Comparison of ENCODE assay signal across 30 mouse cellular contexts in the genomic region with DNA sequence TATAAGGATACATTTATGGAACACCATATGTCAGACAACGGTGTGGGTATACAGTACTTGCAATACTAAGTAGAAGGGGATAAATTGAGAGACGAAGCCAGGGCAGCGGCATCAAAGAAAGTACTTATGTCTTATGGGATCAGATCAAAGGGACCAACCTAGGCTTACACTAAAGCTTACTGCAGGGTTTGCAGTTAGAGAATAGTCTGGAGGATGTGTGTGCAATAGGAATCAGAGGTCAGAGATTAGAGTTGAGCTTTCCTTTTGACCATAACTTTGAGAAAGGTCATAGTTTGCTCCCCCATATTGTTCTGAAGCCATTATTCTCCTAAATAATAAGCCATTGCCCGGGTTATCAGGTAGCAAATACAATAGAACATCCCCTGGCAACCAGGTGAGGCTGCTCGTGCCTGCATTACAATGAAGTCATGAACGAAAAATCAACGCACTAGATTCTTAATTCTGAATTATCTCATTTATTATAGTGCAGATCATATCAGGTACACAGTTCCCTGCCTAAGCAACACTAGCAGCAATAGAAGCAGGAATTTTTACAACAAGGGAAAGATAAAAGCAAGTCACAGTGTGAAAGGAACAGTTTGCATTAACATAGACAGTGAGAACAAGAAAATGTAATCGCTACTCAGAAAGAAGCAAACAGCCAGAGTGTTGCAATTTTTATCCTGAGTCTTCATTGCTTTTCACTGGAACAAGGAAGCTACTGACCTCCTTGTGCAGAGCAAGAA. TPM values are rescaled to one million over a fixed set of nuclear protein-coding genes. Genes with fewer than 3 reads are reported as not detected.
DNase-seq lines count a peak whose midpoint lies in the region; ATAC-seq lines count a peak whose summit lies in the region.
"Had no signal": no experiment of that assay in that cellular context is flagged by ENCODE, and none has a peak within 500 bp of the region (broad histone marks: within the 10 kb centered on the region; RNA-seq: fewer than 3 reads in every experiment).

No protein-coding gene starts in this region.

- WGBS in forebrain, embryonic 12.5 days, result 81% methylated on average over 8 of the region's 8 CpGs
- 75% methylated on average over 8 of the region's 8 CpGs for WGBS in forebrain, embryonic 15.5 days
- 80% methylated on average over 8 of the region's 8 CpGs for WGBS in midbrain, embryonic 14.5 days
- WGBS in midbrain, embryonic 10.5 days, result 89% methylated on average over 8 of the region's 8 CpGs
- WGBS in intestine, embryonic 16.5 days, result 63% methylated on average over 8 of the region's 8 CpGs
- WGBS in heart, embryonic 10.5 days, result 89% methylated on average over 8 of the region's 8 CpGs

- no peaks in the 10 kb centered on the region for H3K9me3 ChIP-seq in forebrain, embryonic 12.5 days
- H3K9me3 ChIP-seq in forebrain, embryonic 15.5 days, result no peaks in the 10 kb centered on the region
- no peaks in the 10 kb centered on the region for H3K9me3 ChIP-seq in midbrain, embryonic 14.5 days (ENCODE audit: control insufficient read depth, low read length)
- H3K9me3 ChIP-seq in midbrain, embryonic 10.5 days (replicated peaks), result no peaks in the 10 kb centered on the region
- no peaks in the 10 kb centered on the region for H3K9me3 ChIP-seq in intestine, embryonic 16.5 days (ENCODE audit: control insufficient read depth, low read length)
- H3K9me3 ChIP-seq in heart, embryonic 10.5 days, result no peaks in the 10 kb centered on the region
- H3K9me3 ChIP-seq: embryonic facial prominence, embryonic 13.5 days; embryonic facial prominence, embryonic 15.5 days; forebrain, embryonic 10.5 days had no signal

- no peaks in the 10 kb centered on the region for H3K27me3 ChIP-seq in forebrain, embryonic 12.5 days
- H3K27me3 ChIP-seq in forebrain, embryonic 15.5 days, result no peaks in the 10 kb centered on the region
- H3K27me3 ChIP-seq in midbrain, embryonic 14.5 days (ENCODE audit: control insufficient read depth, insufficient read depth, low read length), result no peaks in the 10 kb centered on the region
- H3K27me3 ChIP-seq in midbrain, embryonic 10.5 days (ENCODE audit: low read depth, poor library complexity, severe bottlenecking), result no peaks in the 10 kb centered on the region
- H3K27me3 ChIP-seq in intestine, embryonic 16.5 days (replicated peaks; ENCODE audit: control insufficient read depth, insufficient read depth, low read length), result no peaks in the 10 kb centered on the region
- H3K27me3 ChIP-seq in heart, embryonic 10.5 days (ENCODE audit: insufficient read depth, poor library complexity, severe bottlenecking), result no peaks in the 10 kb centered on the region
- H3K27me3 ChIP-seq: CH12.LX; embryonic facial prominence, embryonic 13.5 days; embryonic facial prominence, embryonic 15.5 days; Patski had no signal

- ATAC-seq in forebrain, embryonic 12.5 days (ENCODE audit: low FRiP score), result 0 out of 2 replicates have a peak, but pooled peaks have one; percentile 3
- no peak for ATAC-seq in forebrain, embryonic 15.5 days (replicated peaks)
- no peak for ATAC-seq in midbrain, embryonic 14.5 days (ENCODE audit: low FRiP score, low TSS enrichment)
- peak; percentile 84 for ATAC-seq in intestine, embryonic 16.5 days
- ATAC-seq: activated CD4-positive, CD25-positive, alpha-beta regulatory T cell, adult 4 months; CD4-positive, CD25-positive, alpha-beta regulatory T cell, adult 4 months; forebrain, embryonic 16.5 days; Patski had no signal

- no peak overlapping the region for H3K4me3 ChIP-seq in forebrain, embryonic 12.5 days (replicated peaks)
- no peak overlapping the region for H3K4me3 ChIP-seq in forebrain, embryonic 15.5 days
- no peak overlapping the region for H3K4me3 ChIP-seq in midbrain, embryonic 14.5 days (replicated peaks; ENCODE audit: low read depth, low read length)
- H3K4me3 ChIP-seq in midbrain, embryonic 10.5 days, result no peak overlapping the region
- no peak overlapping the region for H3K4me3 ChIP-seq in intestine, embryonic 16.5 days (ENCODE audit: low read length)
- no peak overlapping the region for H3K4me3 ChIP-seq in heart, embryonic 10.5 days
- H3K4me3 ChIP-seq: embryonic facial prominence, embryonic 13.5 days; embryonic facial prominence, embryonic 15.5 days; erythroblast, embryonic 14.5 days; forebrain, embryonic 10.5 days had no signal

- no peaks in the 10 kb centered on the region for H3K4me1 ChIP-seq in forebrain, embryonic 12.5 days
- no peaks in the 10 kb centered on the region for H3K4me1 ChIP-seq in forebrain, embryonic 15.5 days
- H3K4me1 ChIP-seq in midbrain, embryonic 14.5 days (ENCODE audit: control insufficient read depth, insufficient read depth, low read length), result no peaks in the 10 kb centered on the region
- no peaks in the 10 kb centered on the region for H3K4me1 ChIP-seq in midbrain, embryonic 10.5 days
- peaks cover 6% of the 10 kb centered on the region; the same call in 1 of the 2 replicates for H3K4me1 ChIP-seq in intestine, embryonic 16.5 days (ENCODE audit: control insufficient read depth, insufficient read depth, low read length)
- no peaks in the 10 kb centered on the region for H3K4me1 ChIP-seq in heart, embryonic 10.5 days
- H3K4me1 ChIP-seq: embryonic facial prominence, embryonic 13.5 days; embryonic facial prominence, embryonic 15.5 days had no signal

- DNase-seq in midbrain, embryonic 14.5 days, result peak; percentile 15
- DNase-seq in midbrain, embryonic 10.5 days (ENCODE audit: low spot score), result no peak
- no peak for DNase-seq in urinary bladder, adult 2 months (ENCODE audit: low spot score)
- DNase-seq in heart, embryonic 10.5 days (ENCODE audit: low spot score), result no peak
- DNase-seq: adrenal gland, adult 8-10 months; adrenal gland, postnatal 14 days; adrenal gland, postnatal 36 days; B cell, adult 2 months; cerebellum, adult 11 months; cerebellum, adult 18-20 months; cerebellum, adult 8-10 months; cerebellum, adult 9-11 months; cerebellum, postnatal 14 days; cerebellum, postnatal 36 days; embryo, embryonic 11 days had no signal

- H3K9ac ChIP-seq in forebrain, embryonic 12.5 days, result no peak overlapping the region
- no peak overlapping the region for H3K9ac ChIP-seq in forebrain, embryonic 15.5 days (replicated peaks)
- H3K9ac ChIP-seq in midbrain, embryonic 14.5 days (replicated peaks; ENCODE audit: low read length), result no peak overlapping the region
- no peak overlapping the region for H3K9ac ChIP-seq in intestine, embryonic 16.5 days (ENCODE audit: low read depth, low read length)
- H3K9ac ChIP-seq: embryonic facial prominence, embryonic 13.5 days; embryonic facial prominence, embryonic 15.5 days had no signal

- H3K27ac ChIP-seq in forebrain, embryonic 12.5 days, result no peak overlapping the region
- no peak overlapping the region for H3K27ac ChIP-seq in forebrain, embryonic 15.5 days (replicated peaks)
- H3K27ac ChIP-seq in midbrain, embryonic 14.5 days (replicated peaks; ENCODE audit: low read depth, low read length), result no peak overlapping the region
- H3K27ac ChIP-seq in midbrain, embryonic 10.5 days (replicated peaks), result no peak overlapping the region
- H3K27ac ChIP-seq in intestine, embryonic 16.5 days (ENCODE audit: low read length), result peak overlapping the region; percentile 69
- H3K27ac ChIP-seq in heart, embryonic 10.5 days, result no peak overlapping the region
- H3K27ac ChIP-seq: embryonic facial prominence, embryonic 13.5 days; embryonic facial prominence, embryonic 15.5 days; forebrain, embryonic 10.5 days had no signal

- H3K4me2 ChIP-seq in forebrain, embryonic 12.5 days, result no peak overlapping the region
- no peak overlapping the region for H3K4me2 ChIP-seq in forebrain, embryonic 15.5 days (replicated peaks)
- H3K4me2 ChIP-seq in midbrain, embryonic 14.5 days (ENCODE audit: low read length), result no peak overlapping the region
- peak overlapping the region; percentile 20; the same call in 1 of the 2 replicates for H3K4me2 ChIP-seq in intestine, embryonic 16.5 days (ENCODE audit: low read depth, low read length)
- H3K4me2 ChIP-seq: embryonic facial prominence, embryonic 13.5 days; embryonic facial prominence, embryonic 15.5 days had no signal

- no peaks in the 10 kb centered on the region for H3K36me3 ChIP-seq in forebrain, embryonic 12.5 days (replicated peaks)
- H3K36me3 ChIP-seq in forebrain, embryonic 15.5 days, result no peaks in the 10 kb centered on the region
- H3K36me3 ChIP-seq in midbrain, embryonic 14.5 days (ENCODE audit: control insufficient read depth, insufficient read depth, low read length), result no peaks in the 10 kb centered on the region
- no peaks in the 10 kb centered on the region for H3K36me3 ChIP-seq in midbrain, embryonic 10.5 days
- H3K36me3 ChIP-seq in intestine, embryonic 16.5 days (ENCODE audit: control insufficient read depth, insufficient read depth, low read length), result no peaks in the 10 kb centered on the region
- H3K36me3 ChIP-seq in heart, embryonic 10.5 days, result no peaks in the 10 kb centered on the region
- H3K36me3 ChIP-seq: embryonic facial prominence, embryonic 13.5 days; embryonic facial prominence, embryonic 15.5 days; forebrain, embryonic 10.5 days; G1E had no signal

RNA-seq across cellular contexts. Expression of a gene that starts 1.1 kb away (rescaled TPM):
- polyA plus RNA-seq in forebrain, embryonic 12.5 days (2016; fragmentation: Nextera tagmentation; extraction: Ambion mirVana), result not detected in 2 replicates
- not detected in 2 replicates for polyA plus RNA-seq in forebrain, embryonic 15.5 days (2015; fragmentation: Nextera tagmentation; extraction: Ambion mirVana)
- not detected in 2 replicates for polyA plus RNA-seq in midbrain, embryonic 14.5 days (2014; fragmentation: Nextera tagmentation; extraction: Ambion mirVana)
- polyA plus RNA-seq in midbrain, embryonic 10.5 days (2016; fragmentation: Nextera tagmentation; extraction: Ambion mirVana), result not detected in 2 replicates
- polyA plus RNA-seq in intestine, embryonic 16.5 days (2015; fragmentation: Nextera tagmentation; extraction: Ambion mirVana), result 0.28 TPM in 1 of 2 replicates, not detected in the other
- polyA plus RNA-seq in urinary bladder, adult 2 months (2012; rRNA removed), result not detected in 2 replicates
- polyA plus RNA-seq in heart, embryonic 10.5 days (2016; fragmentation: Nextera tagmentation; extraction: Ambion mirVana), result not detected in 2 replicates
- polyA plus RNA-seq: activated CD4-positive, CD25-positive, alpha-beta regulatory T cell, adult 4 months; brain, embryonic 14.5 days; CD4-positive, CD25-positive, alpha-beta regulatory T cell, adult 4 months; embryonic facial prominence, embryonic 11.5 days; embryonic facial prominence, embryonic 13.5 days; erythroblast, embryonic 14.5 days; forebrain, embryonic 10.5 days; forebrain, embryonic 16.5 days; G1E; Patski had no signal

RNA-seq across cellular contexts. Expression of a gene that starts 19.1 kb away (rescaled TPM):
- not detected in 2 replicates for polyA plus RNA-seq in forebrain, embryonic 12.5 days (2016; fragmentation: Nextera tagmentation; extraction: Ambion mirVana)
- not detected in 2 replicates for polyA plus RNA-seq in forebrain, embryonic 15.5 days (2015; fragmentation: Nextera tagmentation; extraction: Ambion mirVana)
- not detected in 2 replicates for polyA plus RNA-seq in midbrain, embryonic 14.5 days (2014; fragmentation: Nextera tagmentation; extraction: Ambion mirVana)
- polyA plus RNA-seq in midbrain, embryonic 10.5 days (2016; fragmentation: Nextera tagmentation; extraction: Ambion mirVana), result not detected in 2 replicates
- polyA plus RNA-seq in intestine, embryonic 16.5 days (2015; fragmentation: Nextera tagmentation; extraction: Ambion mirVana), result not detected in 2 replicates
- not detected in 2 replicates for polyA plus RNA-seq in urinary bladder, adult 2 months (2012; rRNA removed)
- not detected in 2 replicates for polyA plus RNA-seq in heart, embryonic 10.5 days (2016; fragmentation: Nextera tagmentation; extraction: Ambion mirVana)
- polyA plus RNA-seq: activated CD4-positive, CD25-positive, alpha-beta regulatory T cell, adult 4 months; brain, embryonic 14.5 days; CD4-positive, CD25-positive, alpha-beta regulatory T cell, adult 4 months; embryonic facial prominence, embryonic 11.5 days; embryonic facial prominence, embryonic 13.5 days; embryonic facial prominence, embryonic 15.5 days; erythroblast, embryonic 14.5 days; forebrain, embryonic 10.5 days; forebrain, embryonic 16.5 days; G1E; Patski had no signal

RNA-seq across cellular contexts. Expression of a gene that starts 24.9 kb away (rescaled TPM):
- not detected in 2 replicates for polyA plus RNA-seq in forebrain, embryonic 12.5 days (2016; fragmentation: Nextera tagmentation; extraction: Ambion mirVana)
- polyA plus RNA-seq in forebrain, embryonic 15.5 days (2015; fragmentation: Nextera tagmentation; extraction: Ambion mirVana), result not detected in 2 replicates
- polyA plus RNA-seq in midbrain, embryonic 14.5 days (2014; fragmentation: Nextera tagmentation; extraction: Ambion mirVana), result not detected in 2 replicates
- not detected in 2 replicates for polyA plus RNA-seq in midbrain, embryonic 10.5 days (2016; fragmentation: Nextera tagmentation; extraction: Ambion mirVana)
- not detected in 2 replicates for polyA plus RNA-seq in intestine, embryonic 16.5 days (2015; fragmentation: Nextera tagmentation; extraction: Ambion mirVana)
- polyA plus RNA-seq in urinary bladder, adult 2 months (2012; rRNA removed), result not detected in 2 replicates
- polyA plus RNA-seq in heart, embryonic 10.5 days (2016; fragmentation: Nextera tagmentation; extraction: Ambion mirVana), result not detected in 2 replicates
- polyA plus RNA-seq: activated CD4-positive, CD25-positive, alpha-beta regulatory T cell, adult 4 months; brain, embryonic 14.5 days; CD4-positive, CD25-positive, alpha-beta regulatory T cell, adult 4 months; embryonic facial prominence, embryonic 11.5 days; embryonic facial prominence, embryonic 13.5 days; embryonic facial prominence, embryonic 15.5 days; erythroblast, embryonic 14.5 days; forebrain, embryonic 10.5 days; forebrain, embryonic 16.5 days; G1E; Patski had no signal

RNA-seq across cellular contexts. Expression of a gene that starts 34.5 kb away (rescaled TPM):
- polyA plus RNA-seq in forebrain, embryonic 12.5 days (2016; fragmentation: Nextera tagmentation; extraction: Ambion mirVana), result not detected in 2 replicates
- not detected in 2 replicates for polyA plus RNA-seq in forebrain, embryonic 15.5 days (2015; fragmentation: Nextera tagmentation; extraction: Ambion mirVana)
- not detected in 2 replicates for polyA plus RNA-seq in midbrain, embryonic 14.5 days (2014; fragmentation: Nextera tagmentation; extraction: Ambion mirVana)
- not detected in 2 replicates for polyA plus RNA-seq in midbrain, embryonic 10.5 days (2016; fragmentation: Nextera tagmentation; extraction: Ambion mirVana)
- not detected in 2 replicates for polyA plus RNA-seq in intestine, embryonic 16.5 days (2015; fragmentation: Nextera tagmentation; extraction: Ambion mirVana)
- not detected in 2 replicates for polyA plus RNA-seq in urinary bladder, adult 2 months (2012; rRNA removed)
- polyA plus RNA-seq in heart, embryonic 10.5 days (2016; fragmentation: Nextera tagmentation; extraction: Ambion mirVana), result not detected in 2 replicates
- polyA plus RNA-seq: activated CD4-positive, CD25-positive, alpha-beta regulatory T cell, adult 4 months; brain, embryonic 14.5 days; CD4-positive, CD25-positive, alpha-beta regulatory T cell, adult 4 months; embryonic facial prominence, embryonic 11.5 days; embryonic facial prominence, embryonic 13.5 days; erythroblast, embryonic 14.5 days; forebrain, embryonic 10.5 days; forebrain, embryonic 16.5 days; G1E; Patski had no signal

Comparison
In these comparisons a context has a peak if more than half of its experiments do, and no peak if none do; other contexts are left out.
1. ATAC-seq: peak in forebrain, embryonic 12.5 days (single experiment) and intestine, embryonic 16.5 days (single experiment); none in forebrain, embryonic 15.5 days (single experiment) and midbrain, embryonic 14.5 days (single experiment).